Mouse (Mus musculus) testis, adult 2 months (tissue): Measurements from ENCODE around the gene Deaf1. TPM values are rescaled to one million over a fixed set of nuclear protein-coding genes. Genes with fewer than 3 reads are reported as not detected.

Experiments
- H3K27ac ChIP-seq: fragments of 200-500 bp; 2 replicates; pipeline ENCODE4 v1.5.1; 2012; ENCODE audit warnings: low read depth, low read length; ENCODE audit not compliant: control insufficient read depth, insufficient read depth
- H3K27me3 ChIP-seq: fragments of 200-500 bp; 2 replicates; pipeline ENCODE4 v1.6.1; 2012; ENCODE audit warnings: mild to moderate bottlenecking, low read length, moderate library complexity; ENCODE audit not compliant: control insufficient read depth, insufficient read depth
- H3K36me3 ChIP-seq: fragments of 200-500 bp; 2 replicates; pipeline ENCODE4 v1.6.1; 2012; ENCODE audit warnings: mild to moderate bottlenecking, low read length; ENCODE audit not compliant: control insufficient read depth, insufficient read depth
- H3K4me1 ChIP-seq: fragments of 200-500 bp; 2 replicates; pipeline ENCODE4 v1.6.1; 2012; ENCODE audit warnings: low read length; ENCODE audit not compliant: control insufficient read depth, insufficient read depth
- H3K4me3 ChIP-seq: fragments of 200-500 bp; 2 replicates; pipeline ENCODE4 v1.5.1; 2012; ENCODE audit warnings: low read depth, mild to moderate bottlenecking, low read length, moderate library complexity, mixed read lengths; ENCODE audit not compliant: control insufficient read depth
- CTCF ChIP-seq: fragments of 200-500 bp; IDR thresholded peaks from 2 replicates; pipeline ENCODE4 v1.5.1; 2012; ENCODE audit warnings: low read depth, mild to moderate bottlenecking, inconsistent platforms, low read length, moderate library complexity; ENCODE audit not compliant: control insufficient read depth, insufficient read depth, insufficient replicate concordance
- POLR2A ChIP-seq: fragments of 200-500 bp; IDR thresholded peaks from 2 replicates; pipeline ENCODE4 v1.6.1; 2012; ENCODE audit warnings: low read depth, mild to moderate bottlenecking, inconsistent platforms, low read length, moderate library complexity; ENCODE audit not compliant: control insufficient read depth
- polyA plus RNA-seq: library from polyadenylated mRNA; depleted of rRNA; stranded (reverse); fragments of >200 nt; gene quantifications from 2 replicates; pipeline ENCODE4 v1.2.3, GENCODE M21; 2012

The Deaf1 gene
- polyA plus RNA-seq, 1 experiment = 9.1 TPM

DNA sequence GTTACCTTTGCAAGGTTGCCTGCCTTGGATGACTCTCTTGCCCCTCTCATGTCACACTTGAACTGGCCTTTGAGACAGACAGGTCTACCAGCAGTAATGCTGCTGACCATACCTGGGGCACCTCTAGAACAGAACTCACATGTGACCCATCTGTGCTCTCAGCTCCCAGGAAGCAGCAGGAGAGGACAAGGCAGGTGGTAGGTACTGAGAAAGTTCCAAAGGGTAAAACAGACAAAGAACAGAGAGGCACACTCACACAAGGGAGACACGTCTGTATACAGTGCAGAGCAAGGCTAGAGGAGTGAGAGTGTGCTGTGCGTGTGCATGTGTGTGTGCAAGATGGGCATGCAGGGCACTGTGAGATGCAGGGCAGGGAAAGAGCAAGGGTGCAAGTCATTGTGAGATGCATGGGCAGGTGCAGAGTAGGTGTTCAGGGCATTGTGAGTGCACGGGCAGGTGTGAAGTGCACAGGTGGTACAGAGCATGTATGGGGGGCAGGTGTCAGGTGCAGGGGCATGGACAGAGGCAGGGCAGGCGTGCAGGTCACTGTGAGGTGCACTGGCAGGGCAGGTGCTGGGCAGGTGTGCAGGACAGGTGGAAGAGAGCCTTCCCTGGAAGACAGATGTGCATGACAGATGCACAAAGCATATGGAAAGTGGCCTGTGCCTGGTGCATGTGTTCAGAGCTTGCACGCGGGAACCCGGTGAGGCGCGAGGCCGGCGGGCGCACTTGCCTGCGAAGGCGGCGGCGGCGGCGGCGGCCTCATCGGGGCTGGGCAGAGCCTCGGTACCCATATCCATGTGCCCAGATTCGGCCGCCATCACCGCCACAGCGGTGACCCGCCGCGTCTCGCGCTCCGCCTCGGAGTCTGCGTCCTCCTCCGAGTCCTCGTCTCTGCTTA lies 694 bp downstream of the Deaf1 start:
- Histone ChIP-seq H3K36me3 (no peaks in the 10 kb centered on the region), H3K27me3 (no peaks in the 10 kb centered on the region), H3K4me3 (peak overlapping the region; percentile 95), H3K4me1 (peaks cover 8% of the 10 kb centered on the region), H3K27ac (peak overlapping the region; percentile 42; the same call in 1 of the 2 replicates)
- no peak; the same call in 1 of the 2 replicates for TF ChIP-seq POLR2A
- peak; percentile 12; the same call in 1 of the 2 replicates for TF ChIP-seq CTCF

DNA sequence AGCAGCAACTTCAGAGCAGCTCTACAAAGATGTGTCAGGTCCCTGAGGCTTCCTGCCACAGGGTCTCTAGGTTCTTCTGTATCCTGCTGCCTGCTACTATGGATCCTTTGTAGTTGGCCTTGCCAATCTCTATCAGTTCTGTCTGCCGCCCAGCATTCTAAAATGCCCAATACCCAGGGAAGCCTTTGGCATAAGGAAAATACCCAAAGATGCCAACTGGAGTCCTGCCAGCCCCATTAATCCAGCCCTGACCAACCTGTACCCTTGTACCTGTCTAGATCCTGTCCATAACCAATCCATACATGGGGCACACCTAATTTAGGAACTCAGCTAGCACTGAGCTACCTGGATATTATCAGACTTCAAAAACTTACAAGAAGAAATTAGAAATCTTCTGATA lies 2.8 kb downstream of the Deaf1 start:
- H3K36me3 ChIP-seq = no peaks in the 10 kb centered on the region; the same call in none of the 2 replicates
- TF ChIP-seq CTCF (no peak), POLR2A (no peak)

DNA sequence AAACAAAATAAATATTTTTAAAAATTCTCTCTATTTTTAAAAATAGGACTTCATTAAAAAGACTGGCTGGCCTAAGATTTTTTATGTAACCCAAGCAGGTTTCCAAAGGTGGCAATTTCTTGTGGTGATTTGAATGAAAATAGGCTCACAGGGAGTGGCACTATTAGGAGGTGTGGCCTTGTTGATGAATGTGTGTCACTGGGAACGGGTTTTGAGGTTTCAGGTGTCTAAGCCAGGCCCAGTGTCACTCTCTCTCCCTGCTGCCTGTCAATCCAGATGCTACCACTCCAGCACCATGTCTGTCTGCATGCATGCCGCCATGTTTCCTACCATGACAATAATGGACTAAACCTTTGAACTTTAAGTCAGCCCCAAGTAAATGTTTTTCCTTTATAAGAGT lies 8.0 kb downstream of the Deaf1 start:
- Histone ChIP-seq H3K27me3 (no peaks in the 10 kb centered on the region), H3K27ac (no peak overlapping the region), H3K4me3 (peak overlapping the region; percentile 47), H3K4me1 (no peaks in the 10 kb centered on the region), H3K36me3 (no peaks in the 10 kb centered on the region; the same call in none of the 2 replicates)
- TF ChIP-seq CTCF (no peak), POLR2A (no peak)

More for the DNA sequence above, 2.8 kb downstream of the Deaf1 start:
- Histone ChIP-seq H3K27me3 (no peaks in the 10 kb centered on the region), H3K27ac (no peak overlapping the region), H3K4me1 (peaks cover 8% of the 10 kb centered on the region), H3K4me3 (no peak overlapping the region)

DNA sequence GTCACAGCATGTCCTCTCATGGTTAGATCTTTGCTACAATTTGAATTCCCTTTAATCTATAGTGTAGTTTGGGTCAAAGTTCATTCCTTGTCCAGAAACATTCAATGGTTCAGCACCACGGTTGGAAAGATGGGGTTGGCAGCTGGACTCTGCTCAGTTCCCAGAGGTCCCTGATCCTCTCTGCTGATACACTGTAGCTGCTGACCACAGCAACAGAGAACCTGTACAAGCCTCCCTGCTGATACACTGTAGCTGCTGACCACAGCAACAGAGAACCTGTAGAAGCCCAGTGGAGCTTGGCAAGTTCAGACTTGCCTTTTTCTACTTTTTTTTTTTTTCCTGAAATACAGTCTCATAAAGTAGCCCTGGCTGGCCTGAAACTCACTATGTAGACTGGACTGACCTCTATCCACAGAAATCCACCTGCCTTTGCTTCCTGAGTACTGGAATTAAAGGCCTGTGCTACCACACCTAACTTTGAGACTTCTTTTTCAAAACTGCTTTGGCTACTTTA lies 9.8 kb downstream of the Deaf1 start:
- Histone ChIP-seq H3K4me1 (no peaks in the 10 kb centered on the region), H3K4me3 (no peak overlapping the region), H3K27me3 (no peaks in the 10 kb centered on the region), H3K27ac (no peak overlapping the region), H3K36me3 (no peaks in the 10 kb centered on the region; the same call in none of the 2 replicates)
- TF ChIP-seq CTCF (no peak), POLR2A (no peak)

- Histone ChIP-seq H3K27ac (no peak overlapping the region), H3K4me1 (no peaks in the 10 kb centered on the region), H3K36me3 (peaks cover 2% of the 10 kb centered on the region), H3K27me3 (no peaks in the 10 kb centered on the region), H3K4me3 (no peak overlapping the region)
- TF ChIP-seq CTCF = peak; percentile 43; the same call in 1 of the 2 replicates
- TF ChIP-seq POLR2A = no peak
These were observed 11.5 kb downstream of the Deaf1 start for GRCm38 (mm10) chr7:141315974-141316373.

GRCm38 (mm10) chr7:141315076-141315475 lies 12.4 kb downstream of the Deaf1 start:
- Histone ChIP-seq H3K27ac (no peak overlapping the region), H3K27me3 (no peaks in the 10 kb centered on the region), H3K4me1 (no peaks in the 10 kb centered on the region), H3K36me3 (peaks cover 3% of the 10 kb centered on the region), H3K4me3 (no peak overlapping the region)
- TF ChIP-seq POLR2A (no peak), CTCF (no peak)

DNA sequence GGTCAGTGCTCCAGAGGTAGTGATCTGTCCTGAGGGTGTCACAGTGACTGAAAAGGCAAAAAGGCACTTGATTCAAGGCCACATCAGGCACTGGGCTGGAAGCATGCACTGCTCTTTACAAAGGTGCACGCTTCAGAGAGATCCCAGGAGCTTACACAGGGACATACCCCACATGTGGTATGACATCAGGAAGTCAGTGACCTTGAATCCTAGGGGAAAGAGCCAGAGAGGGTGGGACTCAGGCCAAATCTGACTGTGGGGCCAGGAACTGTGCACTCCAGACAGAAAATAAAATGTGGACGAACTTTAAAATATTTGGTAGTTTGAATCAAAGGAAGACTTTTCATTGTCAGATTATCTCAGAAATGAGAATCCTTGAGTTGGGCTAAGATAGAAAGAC lies 13.1 kb downstream of the Deaf1 start:
- TF ChIP-seq CTCF (no peak), POLR2A (no peak)
- peaks cover 3% of the 10 kb centered on the region for H3K36me3 ChIP-seq
- H3K27ac ChIP-seq = no peak overlapping the region
- H3K4me1 ChIP-seq = no peaks in the 10 kb centered on the region
- H3K4me3 ChIP-seq = no peak overlapping the region
- H3K27me3 ChIP-seq = no peaks in the 10 kb centered on the region
